Mouse (Mus musculus): ENCODE results near the gene Stip1. TPM values are rescaled to one million over a fixed set of nuclear protein-coding genes. Genes with fewer than 3 reads are reported as not detected.
A peak's percentile ranks its signal among the peaks of the same experiment; 100 is the strongest.

The Stip1 gene
- total and polyA plus RNA-seq, 2 experiments from 2014 or later = 94.6 to 98.3 TPM

- Histone ChIP-seq H3K9ac (replicated peaks; ENCODE audit: low read depth, low read length) (no peak overlapping the region), H3K4me3 (ENCODE audit: low read depth, low read length) (no peak overlapping the region), H3K4me1 (ENCODE audit: control insufficient read depth, insufficient read depth) (peaks cover 12% of the 10 kb centered on the region), H3K27me3 (ENCODE audit: control insufficient read depth, insufficient read depth, low read length) (no peaks in the 10 kb centered on the region), H3K27ac (ENCODE audit: low read depth) (no peak overlapping the region), H3K9me3 (replicated peaks; ENCODE audit: control insufficient read depth, low read length) (no peaks in the 10 kb centered on the region), H3K4me2 (ENCODE audit: low read depth, low read length) (no peak overlapping the region), H3K36me3 (replicated peaks; ENCODE audit: control insufficient read depth, insufficient read depth, low read length) (no peaks in the 10 kb centered on the region)
- DNase-seq (ENCODE audit: low spot score) = no peak
- no peak for ATAC-seq (ENCODE audit: insufficient read depth, low read depth)
- 49% methylated on average over 20 of the region's 20 CpGs for WGBS
- TF ChIP-seq CTCF (IDR thresholded peaks at IDR 0.05; ENCODE audit: low read depth) = no peak
- TF ChIP-seq EP300 (IDR thresholded peaks at IDR 0.05; ENCODE audit: low read depth) = no peak
These were observed 27.7 kb upstream of the Stip1 start for GRCm38 (mm10) chr19:7067344-7068050.

GRCm38 (mm10) chr19:7066828-7067342, 27.1 kb upstream of the Stip1 start:
- H3K9ac ChIP-seq (replicated peaks; ENCODE audit: low read depth, low read length) = no peak overlapping the region
- TF ChIP-seq EP300 (IDR thresholded peaks at IDR 0.05; ENCODE audit: low read depth) = no peak
- no peak for TF ChIP-seq CTCF (IDR thresholded peaks at IDR 0.05; ENCODE audit: low read depth)
- H3K27ac ChIP-seq (ENCODE audit: low read depth) = no peak overlapping the region
- no peak for DNase-seq (ENCODE audit: low spot score)
- H3K4me3 ChIP-seq (ENCODE audit: low read depth, low read length) = no peak overlapping the region
- H3K36me3 ChIP-seq (replicated peaks; ENCODE audit: control insufficient read depth, insufficient read depth, low read length) = no peaks in the 10 kb centered on the region
- 35% methylated on average over 7 of the region's 8 CpGs for WGBS
- H3K9me3 ChIP-seq (replicated peaks; ENCODE audit: control insufficient read depth, low read length) = no peaks in the 10 kb centered on the region
- H3K27me3 ChIP-seq (ENCODE audit: control insufficient read depth, insufficient read depth, low read length) = no peaks in the 10 kb centered on the region
- no peak overlapping the region for H3K4me2 ChIP-seq (ENCODE audit: low read depth, low read length)
- no peak for ATAC-seq (ENCODE audit: insufficient read depth, low read depth)
- H3K4me1 ChIP-seq (ENCODE audit: control insufficient read depth, insufficient read depth) = peaks cover 12% of the 10 kb centered on the region

- Histone ChIP-seq H3K9ac (replicated peaks; ENCODE audit: low read depth, low read length) (no peak overlapping the region), H3K4me3 (ENCODE audit: low read depth, low read length) (no peak overlapping the region), H3K4me2 (ENCODE audit: low read depth, low read length) (no peak overlapping the region), H3K9me3 (replicated peaks; ENCODE audit: control insufficient read depth, low read length) (no peaks in the 10 kb centered on the region), H3K27ac (ENCODE audit: low read depth) (0 out of 2 replicates have a peak overlapping the region, but pooled peaks have one; percentile 18), H3K27me3 (ENCODE audit: control insufficient read depth, insufficient read depth, low read length) (no peaks in the 10 kb centered on the region), H3K4me1 (ENCODE audit: control insufficient read depth, insufficient read depth) (peaks cover 12% of the 10 kb centered on the region), H3K36me3 (replicated peaks; ENCODE audit: control insufficient read depth, insufficient read depth, low read length) (no peaks in the 10 kb centered on the region)
- TF ChIP-seq CTCF (IDR thresholded peaks at IDR 0.05; ENCODE audit: low read depth) (no peak), EP300 (IDR thresholded peaks at IDR 0.05; ENCODE audit: low read depth) (no peak)
- DNase-seq (ENCODE audit: low spot score) (no peak), ATAC-seq (ENCODE audit: insufficient read depth, low read depth) (no peak)
- 29% methylated on average over 15 of the region's 15 CpGs for WGBS
These were observed 26.5 kb upstream of the Stip1 start for GRCm38 (mm10) chr19:7066034-7066827.

- no peak overlapping the region for H3K27ac ChIP-seq (ENCODE audit: low read depth)
- DNase-seq (ENCODE audit: low spot score) (peak; percentile 78), ATAC-seq (ENCODE audit: insufficient read depth, low read depth) (peak; percentile 71)
- TF ChIP-seq EP300 (IDR thresholded peaks at IDR 0.05; ENCODE audit: low read depth) (no peak), CTCF (IDR thresholded peaks at IDR 0.05; ENCODE audit: low read depth) (peak; percentile 99)
- no peak overlapping the region for H3K4me2 ChIP-seq (ENCODE audit: low read depth, low read length)
- WGBS = 2% methylated on average over 3 of the region's 3 CpGs
- peaks cover 12% of the 10 kb centered on the region for H3K4me1 ChIP-seq (ENCODE audit: control insufficient read depth, insufficient read depth)
- no peaks in the 10 kb centered on the region for H3K36me3 ChIP-seq (replicated peaks; ENCODE audit: control insufficient read depth, insufficient read depth, low read length)
- no peaks in the 10 kb centered on the region for H3K9me3 ChIP-seq (replicated peaks; ENCODE audit: control insufficient read depth, low read length)
- H3K27me3 ChIP-seq (ENCODE audit: control insufficient read depth, insufficient read depth, low read length) = no peaks in the 10 kb centered on the region
- H3K4me3 ChIP-seq (ENCODE audit: low read depth, low read length) = no peak overlapping the region
- H3K9ac ChIP-seq (replicated peaks; ENCODE audit: low read depth, low read length) = no peak overlapping the region
These were observed 24.8 kb upstream of the Stip1 start for GRCm38 (mm10) chr19:7064571-7064970.

- Histone ChIP-seq H3K27me3 (ENCODE audit: control insufficient read depth, insufficient read depth, low read length) (no peaks in the 10 kb centered on the region), H3K9ac (replicated peaks; ENCODE audit: low read depth, low read length) (no peak overlapping the region), H3K4me2 (ENCODE audit: low read depth, low read length) (no peak overlapping the region), H3K36me3 (replicated peaks; ENCODE audit: control insufficient read depth, insufficient read depth, low read length) (no peaks in the 10 kb centered on the region), H3K4me3 (ENCODE audit: low read depth, low read length) (no peak overlapping the region), H3K27ac (ENCODE audit: low read depth) (no peak overlapping the region), H3K4me1 (ENCODE audit: control insufficient read depth, insufficient read depth) (peaks cover 12% of the 10 kb centered on the region), H3K9me3 (replicated peaks; ENCODE audit: control insufficient read depth, low read length) (no peaks in the 10 kb centered on the region)
- DNase-seq (ENCODE audit: low spot score) (no peak), ATAC-seq (ENCODE audit: insufficient read depth, low read depth) (no peak)
- 88% methylated on average over 8 of the region's 8 CpGs for WGBS
- no peak for TF ChIP-seq CTCF (IDR thresholded peaks at IDR 0.05; ENCODE audit: low read depth)
- no peak for TF ChIP-seq EP300 (IDR thresholded peaks at IDR 0.05; ENCODE audit: low read depth)
These were observed 23.1 kb upstream of the Stip1 start for GRCm38 (mm10) chr19:7062916-7063315.
